Mouse (Mus musculus) stomach, postnatal 0 days (tissue): ENCODE measurements at regions not wholly inside any gene's neighbourhood (a gene's known extent, or its start where the extent isn't known, plus 50 kb on each side); places are given as distances from the start of the nearest gene placed in this dataset.

Experiments
- ATAC-seq: fragments of 200-750 bp; cut with Nextera tagmentation; 2 replicates; pipeline ENCODE4 v1.8.0; 2017; ENCODE audit not compliant: low FRiP score, low TSS enrichment
- DNase-seq: peaks from one replicate; pipeline ENCODE4 v3.0.0-alpha.2; 2016; ENCODE audit warnings: low spot score
- H3K27ac ChIP-seq: fragments of 300-500 bp; sonication (generic); replicated peaks from 2 replicates; pipeline ENCODE4 v1.5.1; 2014; ENCODE audit warnings: mild to moderate bottlenecking, control low read depth
- H3K27me3 ChIP-seq: fragments of 300-500 bp; sonication (generic); 2 replicates; pipeline ENCODE4 v1.6.1; 2014; ENCODE audit warnings: low read length; ENCODE audit not compliant: control insufficient read depth, insufficient read depth
- H3K36me3 ChIP-seq: fragments of 300-500 bp; sonication (generic); 2 replicates; pipeline ENCODE4 v1.6.1; 2014; ENCODE audit warnings: low read length, mixed read lengths; ENCODE audit not compliant: control insufficient read depth, insufficient read depth
- H3K4me1 ChIP-seq: fragments of 300-500 bp; sonication (generic); replicated peaks from 2 replicates; pipeline ENCODE4 v1.6.1; 2014; ENCODE audit warnings: antibody characterized with exemption; ENCODE audit not compliant: control insufficient read depth, insufficient read depth
- H3K4me2 ChIP-seq: fragments of 300-500 bp; sonication (generic); replicated peaks from 2 replicates; pipeline ENCODE4 v1.6.1; 2014; ENCODE audit warnings: low read depth, mild to moderate bottlenecking, control low read depth, moderate library complexity
- H3K4me3 ChIP-seq: fragments of 300-500 bp; sonication (generic); 2 replicates; pipeline ENCODE4 v1.5.1; 2014; ENCODE audit warnings: low read depth, low read length, control low read depth
- H3K9ac ChIP-seq: fragments of 300-500 bp; sonication (generic); 2 replicates; pipeline ENCODE4 v1.6.1; 2014; ENCODE audit warnings: mild to moderate bottlenecking, low read length, control low read depth, mixed read lengths
- H3K9me3 ChIP-seq: fragments of 300-500 bp; sonication (generic); 2 replicates; pipeline ENCODE4 v1.6.1; 2016; ENCODE audit warnings: low read length; ENCODE audit not compliant: control insufficient read depth
- CTCF ChIP-seq: IDR thresholded peaks from 2 replicates; pipeline ENCODE4 v1.5.1; 2016; ENCODE audit warnings: antibody characterized with exemption, low read depth, mild to moderate bottlenecking, moderate library complexity
- EP300 ChIP-seq: optimal IDR thresholded peaks from 2 replicates; pipeline ENCODE3; 2016; ENCODE audit warnings: antibody characterized with exemption
- WGBS: fragments of 180-500 bp; shearing (Covaris S2); extraction: QIAGEN DNeasy Blood & Tissue Kit; methylation state at CpG from one replicate; pipeline ENCODE4 v1.1.7; 2014; 5-methylcytosine and 5-hydroxymethylcytosine counted together

DNA sequence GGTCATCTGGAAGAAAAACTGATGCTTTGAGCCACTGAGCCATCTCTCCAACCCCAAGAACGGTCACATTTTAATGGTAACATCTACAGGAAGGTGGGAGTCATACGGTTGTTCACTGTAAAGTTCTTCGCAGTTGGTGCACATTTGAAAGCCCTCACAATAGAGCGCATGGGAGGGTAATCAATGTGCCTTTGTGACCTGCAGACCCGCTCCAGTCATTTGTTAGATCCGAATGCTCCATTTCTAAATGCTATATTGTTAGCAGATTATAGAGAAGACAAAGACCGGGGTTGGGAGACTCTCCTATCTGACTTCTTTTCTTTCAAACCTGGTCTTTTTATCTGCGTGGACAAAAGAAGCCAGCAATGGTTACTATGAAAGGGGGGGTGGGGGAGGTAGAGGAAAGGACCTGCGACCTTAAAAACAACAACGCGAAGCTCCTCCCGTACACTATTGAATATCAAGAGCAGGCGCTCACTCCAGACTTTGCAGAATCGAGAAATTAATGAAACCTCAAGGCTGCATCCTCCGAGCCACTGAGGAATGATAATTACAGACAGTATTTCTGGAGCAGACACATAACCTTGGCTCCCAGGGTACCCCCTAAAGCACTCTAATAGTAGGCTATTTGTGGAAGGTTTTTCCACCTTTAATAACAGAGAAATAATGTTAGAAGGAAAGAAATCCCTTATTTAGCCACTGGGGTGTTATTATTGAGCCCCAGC, 134.7 kb upstream of the Smim15 start:
- Histone ChIP-seq H3K27ac (no peak overlapping the region), H3K4me1 (no peaks in the 10 kb centered on the region), H3K27me3 (no peaks in the 10 kb centered on the region), H3K36me3 (no peaks in the 10 kb centered on the region), H3K9ac (no peak overlapping the region), H3K4me3 (no peak overlapping the region), H3K9me3 (no peaks in the 10 kb centered on the region), H3K4me2 (no peak overlapping the region)
- no peak for DNase-seq
- TF ChIP-seq EP300 (no peak), CTCF (no peak)
- no peak for ATAC-seq
- 80% methylated on average over 15 of the region's 15 CpGs for WGBS

DNA sequence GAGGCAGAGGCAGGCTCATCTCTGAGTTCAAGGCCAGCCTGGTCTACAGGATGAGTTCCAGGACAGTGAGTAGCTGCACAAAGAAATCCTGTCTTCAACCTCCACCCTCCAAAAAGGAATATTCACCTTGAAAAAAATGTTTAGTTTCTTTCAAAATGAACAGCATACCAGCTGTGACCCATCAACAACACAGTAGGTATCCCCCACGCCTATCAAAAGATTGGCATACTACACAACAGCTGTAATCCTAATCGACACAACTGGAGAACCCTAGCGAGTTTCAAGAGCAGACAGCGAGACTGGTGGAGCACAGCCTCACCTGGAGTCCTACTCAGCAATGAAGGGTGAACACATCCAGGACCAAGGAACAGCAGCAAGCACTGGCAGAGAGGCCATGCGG, 136.3 kb upstream of the Smim15 start:
- H3K27ac ChIP-seq = no peak overlapping the region
- no peak for ATAC-seq
- H3K4me3 ChIP-seq = no peak overlapping the region
- H3K4me1 ChIP-seq = no peaks in the 10 kb centered on the region
- no peaks in the 10 kb centered on the region for H3K27me3 ChIP-seq
- H3K9me3 ChIP-seq = no peaks in the 10 kb centered on the region
- TF ChIP-seq EP300 = no peak
- TF ChIP-seq CTCF = no peak
- H3K9ac ChIP-seq = no peak overlapping the region
- H3K36me3 ChIP-seq = no peaks in the 10 kb centered on the region
- no peak for DNase-seq
- 96% methylated on average over 5 of the region's 5 CpGs for WGBS
- H3K4me2 ChIP-seq = no peak overlapping the region

- Histone ChIP-seq H3K27ac (no peak overlapping the region), H3K27me3 (no peaks in the 10 kb centered on the region), H3K9ac (no peak overlapping the region), H3K4me3 (no peak overlapping the region), H3K36me3 (no peaks in the 10 kb centered on the region), H3K4me1 (no peaks in the 10 kb centered on the region), H3K4me2 (no peak overlapping the region), H3K9me3 (no peaks in the 10 kb centered on the region)
- TF ChIP-seq CTCF (no peak), EP300 (no peak)
- 86% methylated on average over 4 of the region's 4 CpGs for WGBS
- DNase-seq (no peak), ATAC-seq (no peak)
Measured at GRCm38 (mm10) chr13:107904851-107905250, 139.4 kb upstream of the Smim15 start.

GRCm38 (mm10) chr13:107904051-107904740, 140.1 kb upstream of the Smim15 start:
- no peaks in the 10 kb centered on the region for H3K27me3 ChIP-seq
- WGBS = 73% methylated on average over 14 of the region's 14 CpGs
- no peaks in the 10 kb centered on the region for H3K36me3 ChIP-seq
- H3K27ac ChIP-seq = no peak overlapping the region
- no peaks in the 10 kb centered on the region for H3K9me3 ChIP-seq
- H3K9ac ChIP-seq = no peak overlapping the region
- no peak overlapping the region for H3K4me2 ChIP-seq
- TF ChIP-seq EP300 (no peak), CTCF (no peak)
- no peak overlapping the region for H3K4me3 ChIP-seq
- H3K4me1 ChIP-seq = no peaks in the 10 kb centered on the region
- DNase-seq (no peak), ATAC-seq (no peak)

DNA sequence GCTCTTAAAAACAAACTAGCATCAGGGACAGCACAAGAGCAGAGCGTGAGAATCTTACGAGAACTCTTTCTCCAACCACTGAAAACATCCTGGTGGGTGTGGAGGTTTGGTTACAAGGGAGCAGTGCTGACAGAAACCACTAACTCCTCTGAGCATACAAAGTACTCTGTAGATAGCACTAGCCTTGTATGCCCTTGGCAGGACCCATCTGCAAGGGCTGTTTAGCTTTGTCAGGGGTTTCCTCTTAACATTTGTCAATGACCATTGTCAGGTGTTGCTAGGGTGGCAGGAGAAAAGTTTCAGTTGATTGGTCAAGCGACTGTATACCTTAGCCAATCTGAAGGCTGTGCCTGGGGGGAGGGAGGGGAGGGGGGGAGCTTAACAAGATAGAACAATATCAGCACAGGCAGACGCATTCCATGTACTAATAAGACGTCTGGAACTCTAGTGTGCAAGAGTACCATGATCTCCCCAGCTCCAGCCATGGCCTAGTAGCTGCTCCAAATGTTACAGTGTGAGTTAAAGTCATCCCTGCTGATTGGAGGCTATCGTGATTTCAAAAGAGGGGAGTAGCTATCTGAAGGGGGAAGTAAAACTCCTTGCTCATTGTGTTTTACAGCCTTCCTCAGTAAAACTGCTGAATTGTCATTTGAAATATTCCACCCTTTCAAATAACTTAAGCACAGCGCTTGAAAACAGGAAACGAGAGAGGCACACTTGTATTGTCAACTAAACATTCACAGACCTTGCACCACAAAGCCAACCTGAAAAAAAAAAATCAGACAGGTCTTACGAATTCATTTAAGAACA, 140.9 kb upstream of the Smim15 start:
- H3K4me2 ChIP-seq = no peak overlapping the region
- H3K36me3 ChIP-seq = no peaks in the 10 kb centered on the region
- no peak overlapping the region for H3K9ac ChIP-seq
- no peaks in the 10 kb centered on the region for H3K4me1 ChIP-seq
- no peak for TF ChIP-seq CTCF
- TF ChIP-seq EP300 = no peak
- ATAC-seq (no peak; the same call in 1 of the 2 replicates), DNase-seq (no peak)
- no peak overlapping the region for H3K27ac ChIP-seq
- no peaks in the 10 kb centered on the region for H3K9me3 ChIP-seq
- 35% methylated on average over 9 of the region's 9 CpGs for WGBS
- no peaks in the 10 kb centered on the region for H3K27me3 ChIP-seq
- no peak overlapping the region for H3K4me3 ChIP-seq

DNA sequence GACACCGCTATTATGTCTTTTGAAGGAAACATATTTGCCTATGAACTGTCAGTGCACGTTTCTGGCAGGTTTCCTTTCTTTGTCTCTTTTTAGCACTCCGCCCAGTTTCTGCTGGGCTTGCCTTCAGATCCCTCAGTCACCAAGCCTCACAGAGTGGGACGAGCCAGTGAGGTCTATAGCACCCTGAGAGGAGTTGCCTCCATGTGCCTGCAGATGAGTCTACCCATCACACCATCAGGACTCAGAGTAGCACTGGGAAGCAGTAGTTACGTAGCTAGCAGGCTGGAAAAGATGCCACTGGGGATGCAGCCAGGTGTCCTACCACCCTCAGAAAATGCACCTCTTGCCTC, 141.5 kb upstream of the Smim15 start:
- DNase-seq (no peak), ATAC-seq (no peak)
- Histone ChIP-seq H3K4me1 (no peaks in the 10 kb centered on the region), H3K4me3 (no peak overlapping the region), H3K9ac (no peak overlapping the region), H3K4me2 (no peak overlapping the region), H3K27ac (no peak overlapping the region), H3K36me3 (no peaks in the 10 kb centered on the region), H3K27me3 (no peaks in the 10 kb centered on the region), H3K9me3 (no peaks in the 10 kb centered on the region)
- 63% methylated on average over 5 of the region's 5 CpGs for WGBS
- TF ChIP-seq EP300 = no peak
- TF ChIP-seq CTCF = no peak
